7 mouse cellular contexts compared by ENCODE assay signal in the genomic region with DNA sequence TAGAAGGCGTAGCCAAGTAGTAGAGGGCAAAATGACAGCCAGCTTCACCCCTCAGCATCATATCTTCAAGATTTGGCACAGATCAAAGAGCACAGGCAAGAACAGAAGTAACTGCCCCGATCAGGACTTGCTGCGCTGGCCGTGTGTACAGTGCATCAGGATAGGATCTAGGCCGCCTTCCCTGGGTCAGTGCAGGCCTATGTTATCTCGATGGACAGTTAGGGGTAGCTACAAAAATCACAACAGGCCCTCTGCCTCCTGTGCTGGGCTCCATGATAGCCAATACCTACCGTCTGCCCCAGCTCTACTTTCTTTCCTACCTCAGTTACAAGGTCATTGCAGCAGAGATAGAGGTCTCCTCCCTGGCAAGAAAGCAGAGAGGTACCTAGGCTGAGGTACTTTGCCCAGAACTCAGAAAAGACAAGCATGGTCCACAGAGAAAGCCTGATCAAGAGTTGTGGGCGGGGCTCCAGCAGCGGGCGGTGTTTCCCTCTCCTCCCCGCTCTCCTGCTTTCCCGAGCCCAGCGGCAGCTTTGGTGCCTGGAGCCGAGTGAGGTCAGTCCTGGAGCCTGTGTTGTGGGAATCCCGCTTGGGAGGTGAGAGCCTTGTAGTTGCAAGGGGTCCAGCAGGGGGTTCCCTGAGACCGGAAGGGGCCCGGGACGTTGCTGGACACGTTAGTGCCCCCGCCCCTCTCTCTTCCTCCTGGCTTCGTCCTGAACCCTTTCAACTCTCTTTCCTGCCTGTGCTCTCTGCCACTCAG. TPM values are rescaled to one million over a fixed set of nuclear protein-coding genes. Genes with fewer than 3 reads are reported as not detected.
DNase-seq lines count a peak whose midpoint lies in the region; ATAC-seq and TF ChIP-seq lines count a peak whose summit lies in the region.

A gene (plus strand): TSS at position 502 of the 760 bp plus-strand sequence.

- ATAC-seq in lung, embryonic 15.5 days (ENCODE audit: borderline replicate concordance, extremely low read depth, low FRiP score, low TSS enrichment) = peak; percentile 56

- TF ChIP-seq CTCF in kidney, adult 2 months (conservative IDR thresholded peaks at IDR 0.05; ENCODE audit: insufficient read depth, insufficient read length, low read depth, low read length) = no peak

- no peak for TF ChIP-seq POLR2A in kidney, adult 2 months (IDR thresholded peaks at IDR 0.05; ENCODE audit: low read depth, low read length)

- H3K9ac ChIP-seq in lung, embryonic 15.5 days = peak within 1 kb of the TSS; percentile 56

- H3K27me3 ChIP-seq in kidney, adult 2 months (replicated peaks; ENCODE audit: control insufficient read depth, insufficient read depth, low read length) = no peaks in the 10 kb centered on the region
- 0 out of 2 replicates have a peak, but pooled peaks cover 3% of the 10 kb centered on the region for H3K27me3 ChIP-seq in lung, embryonic 15.5 days

- no peak within 1 kb of the TSS for H3K27ac ChIP-seq in kidney, adult 2 months (ENCODE audit: insufficient read depth, low read depth, low read length)
- H3K27ac ChIP-seq in lung, embryonic 15.5 days = peak within 1 kb of the TSS; percentile 25; the same call in 1 of the 2 replicates

- no peaks in the 10 kb centered on the region for H3K36me3 ChIP-seq in kidney, adult 2 months (ENCODE audit: control insufficient read depth, insufficient read depth, low read length)
- no peaks in the 10 kb centered on the region for H3K36me3 ChIP-seq in lung, embryonic 15.5 days

- H3K4me2 ChIP-seq in lung, embryonic 15.5 days = peak within 1 kb of the TSS; percentile 83

- no peaks in the 10 kb centered on the region for H3K4me1 ChIP-seq in kidney, adult 2 months (ENCODE audit: control insufficient read depth, insufficient read depth, low read length)
- H3K4me1 ChIP-seq in lung, embryonic 15.5 days = peaks cover 50% of the 10 kb centered on the region

- no peaks in the 10 kb centered on the region for H3K9me3 ChIP-seq in lung, embryonic 15.5 days

- peak; percentile 68 for DNase-seq in adrenal gland, adult 2 months
- peak; percentile 37 for DNase-seq in embryo, embryonic 11.5 days (ENCODE audit: low read depth, low spot score)
- peak; percentile 51 for DNase-seq in heart, adult 8-10 months (ENCODE audit: low spot score)
- peak; percentile 51 for DNase-seq in kidney, adult 2 months
- peak; percentile 27 for DNase-seq in ovary, postnatal 10 days (ENCODE audit: low spot score)
- DNase-seq in adipocyte (ENCODE audit: low spot score) = no peak

- 20% methylated on average over 21 of the region's 21 CpGs for WGBS in kidney, adult 2 months
- WGBS in lung, embryonic 15.5 days = 10% methylated on average over 21 of the region's 21 CpGs

- H3K4me3 ChIP-seq in kidney, adult 2 months (ENCODE audit: insufficient read depth, low read depth, low read length) = peak within 1 kb of the TSS; percentile 41
- H3K4me3 ChIP-seq in lung, embryonic 15.5 days = peak within 1 kb of the TSS; percentile 48

RNA-seq across cellular contexts. Expression of the gene that starts here (rescaled TPM):
- total RNA-seq in adrenal gland, adult 2 months (2021) = 1 to 10 TPM; 1.1 to 1.8 TPM
- 0.95 and 1.1 TPM in 2 replicates for polyA plus RNA-seq in adrenal gland, adult 2 months (2012; rRNA removed)
- total RNA-seq in heart, adult 8-10 months (2022) = 1 to 10 TPM in 2 of 4 experiments, under 1 TPM in 2; 0.69 to 1.1 (median 0.99) TPM
- 0.42 and 0.66 TPM in 2 replicates for polyA plus RNA-seq in kidney, adult 2 months (2012; rRNA removed)
- 1.2 and 1.3 TPM in 2 replicates for polyA plus RNA-seq in lung, embryonic 15.5 days (2015; fragmentation: Nextera tagmentation; extraction: Ambion mirVana)

Comparison
In these comparisons a context has a peak if more than half of its experiments do, and no peak if none do; other contexts are left out.
1. Peak in DNase-seq and H3K4me3 ChIP-seq in kidney, adult 2 months; RNA of the gene not detected or under 1 TPM.